Mouse (Mus musculus) hindbrain, embryonic 15.5 days (tissue): ENCODE measurements around the gene Pdgfa. TPM values are rescaled to one million over a fixed set of nuclear protein-coding genes. Genes with fewer than 3 reads are reported as not detected.

ENCODE experiments used
- ATAC-seq: fragments of 200-750 bp; cut with Nextera tagmentation; 2 replicates; pipeline ENCODE4 v1.8.0; 2017; ENCODE audit warnings: low read depth, moderate number of reproducible peaks, moderate TSS enrichment; ENCODE audit not compliant: low FRiP score
- H3K27ac ChIP-seq: fragments of 300-500 bp; sonication (generic); replicated peaks from 2 replicates; pipeline ENCODE4 v1.5.1; 2015; ENCODE audit warnings: mild to moderate bottlenecking, inconsistent platforms
- H3K27me3 ChIP-seq: fragments of 300-500 bp; sonication (generic); 2 replicates; pipeline ENCODE4 v1.6.1; 2015; ENCODE audit warnings: control low read depth, inconsistent platforms
- H3K36me3 ChIP-seq: fragments of 300-500 bp; sonication (generic); 2 replicates; pipeline ENCODE4 v1.6.1; 2015; ENCODE audit warnings: control low read depth, inconsistent platforms
- H3K4me1 ChIP-seq: fragments of 300-500 bp; sonication (generic); replicated peaks from 2 replicates; pipeline ENCODE4 v1.6.1; 2015; ENCODE audit warnings: control low read depth, inconsistent platforms
- H3K4me2 ChIP-seq: fragments of 300-500 bp; sonication (generic); 2 replicates; pipeline ENCODE4 v1.6.1; 2015; ENCODE audit warnings: moderate library complexity, mild to moderate bottlenecking, inconsistent platforms
- H3K4me3 ChIP-seq: fragments of 300-500 bp; sonication (generic); 2 replicates; pipeline ENCODE4 v1.5.1; 2015; ENCODE audit warnings: mild to moderate bottlenecking, inconsistent platforms
- H3K9ac ChIP-seq: fragments of 300-500 bp; sonication (generic); 2 replicates; pipeline ENCODE4 v1.6.1; 2015; ENCODE audit warnings: inconsistent platforms
- H3K9me3 ChIP-seq: fragments of 300-500 bp; sonication (generic); 2 replicates; pipeline ENCODE4 v1.6.1; 2016; ENCODE audit warnings: control low read depth, inconsistent platforms
- WGBS: fragments of 180-500 bp; shearing (Covaris S2); methylation state at CpG from one replicate; pipeline ENCODE4 v1.1.7; 2015; 5-methylcytosine and 5-hydroxymethylcytosine counted together
- polyA plus RNA-seq: library from polyadenylated mRNA; unstranded; fragments of >200 nt; fragmentation: Nextera tagmentation; extraction: Ambion mirVana; gene quantifications from 2 replicates; pipeline ENCODE4 v1.2.1, GENCODE M21; 2015

Pdgfa gene
- polyA plus RNA-seq, 1 experiment from 2014 or later: 23.5 TPM

DNA sequence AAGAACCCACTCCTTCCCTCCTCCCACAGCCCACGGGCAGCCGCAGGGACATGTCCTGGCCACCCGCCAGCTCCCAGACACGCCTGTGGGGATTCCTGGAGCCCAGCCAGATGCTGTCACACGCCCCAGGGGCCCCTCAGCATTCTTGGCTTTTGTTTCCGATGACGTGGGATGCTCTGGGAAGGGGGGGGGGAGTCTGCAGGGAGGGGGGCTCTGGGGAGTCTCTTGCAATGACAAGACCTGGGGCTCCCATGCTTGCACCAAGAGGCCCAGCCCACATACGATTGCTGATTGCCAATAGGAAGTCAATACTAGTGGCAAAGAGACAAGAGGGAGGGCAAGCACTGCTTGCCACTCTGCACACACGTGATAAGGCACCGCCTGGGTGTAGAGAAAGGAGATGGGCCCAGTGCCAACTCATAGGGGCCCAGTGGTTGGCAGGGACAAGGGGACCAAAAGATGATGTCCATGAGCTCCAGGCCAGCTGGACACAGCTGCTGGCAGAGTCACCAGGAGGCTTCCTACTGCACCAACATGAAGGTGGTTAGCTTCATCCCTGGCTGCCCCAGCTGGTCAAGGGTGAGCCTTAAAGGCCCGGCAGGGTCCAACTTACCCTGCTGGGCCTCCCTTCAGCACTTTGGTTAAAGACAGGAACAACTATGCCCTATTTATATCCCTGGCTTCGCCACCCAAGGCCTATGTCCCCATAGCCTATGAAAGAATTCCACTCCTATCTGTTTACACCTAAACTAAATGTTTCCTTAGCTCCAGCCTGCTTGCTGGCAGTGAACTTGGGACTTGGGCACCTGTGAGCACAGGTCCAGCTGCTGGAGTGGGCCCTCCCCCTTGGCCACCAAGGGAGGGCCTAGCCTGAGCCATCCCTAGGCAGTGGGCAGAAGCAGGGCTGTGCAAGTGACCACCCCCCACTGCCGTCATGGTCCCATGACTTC, 48.9 kb downstream of the Pdgfa start:
- ATAC-seq: peak; percentile 69
- WGBS: 21% methylated on average over 13 of the region's 13 CpGs
- H3K27me3 ChIP-seq: no peaks in the 10 kb centered on the region
- H3K27ac ChIP-seq: no peak overlapping the region
- H3K36me3 ChIP-seq: no peaks in the 10 kb centered on the region
- H3K9me3 ChIP-seq: no peaks in the 10 kb centered on the region
- H3K4me3 ChIP-seq: no peak overlapping the region
- peaks cover 16% of the 10 kb centered on the region for H3K4me1 ChIP-seq
- H3K9ac ChIP-seq: no peak overlapping the region
- no peak overlapping the region for H3K4me2 ChIP-seq

DNA sequence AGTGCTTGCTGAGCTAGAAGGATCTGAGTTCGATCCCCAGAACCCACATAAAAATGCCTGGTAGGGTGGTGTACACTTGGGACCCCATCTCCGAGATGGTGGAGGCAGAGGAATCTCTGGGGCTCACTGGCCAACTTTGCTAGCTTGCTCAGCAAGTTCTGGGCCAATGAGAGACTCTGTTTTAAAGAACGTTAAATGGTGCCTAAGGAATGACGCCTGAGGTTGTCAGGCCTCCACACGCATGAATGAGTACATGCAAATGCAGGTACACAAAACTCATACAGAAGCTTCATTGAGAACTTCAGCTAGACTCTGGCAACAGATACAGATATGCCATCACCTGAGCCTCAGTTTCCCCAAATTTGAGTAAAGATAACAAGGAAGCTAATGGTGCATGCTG, 49.7 kb downstream of the Pdgfa start:
- no peaks in the 10 kb centered on the region for H3K36me3 ChIP-seq
- H3K9ac ChIP-seq: no peak overlapping the region
- no peaks in the 10 kb centered on the region for H3K27me3 ChIP-seq
- H3K27ac ChIP-seq: no peak overlapping the region
- no peak overlapping the region for H3K4me2 ChIP-seq
- no peaks in the 10 kb centered on the region for H3K9me3 ChIP-seq
- WGBS: 52% methylated on average over 5 of the region's 5 CpGs
- no peak for ATAC-seq
- no peak overlapping the region for H3K4me3 ChIP-seq
- H3K4me1 ChIP-seq: peaks cover 16% of the 10 kb centered on the region

DNA sequence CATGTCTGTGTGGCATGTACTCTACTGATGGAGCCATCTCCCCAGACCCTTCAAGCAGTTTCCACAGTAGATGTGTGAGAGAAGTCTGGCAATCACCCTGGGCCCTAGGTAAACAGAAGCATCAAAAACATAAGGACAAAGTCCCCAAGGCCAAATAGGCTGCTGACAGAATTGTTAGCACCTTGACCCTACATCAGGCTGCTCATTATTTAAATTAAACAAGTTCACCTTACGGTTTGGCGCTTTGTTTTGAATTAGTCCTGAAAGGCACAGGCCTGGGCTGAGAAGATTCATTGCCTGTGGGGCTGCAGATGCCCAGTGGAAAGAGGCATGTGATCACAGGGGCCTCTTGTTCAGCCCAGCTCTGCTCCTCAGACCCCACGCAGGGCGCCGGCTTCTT, 50.2 kb downstream of the Pdgfa start:
- ATAC-seq: no peak
- Histone ChIP-seq H3K36me3 (no peaks in the 10 kb centered on the region), H3K4me1 (peaks cover 16% of the 10 kb centered on the region), H3K27me3 (no peaks in the 10 kb centered on the region), H3K27ac (no peak overlapping the region), H3K4me3 (no peak overlapping the region), H3K9ac (no peak overlapping the region), H3K4me2 (no peak overlapping the region), H3K9me3 (no peaks in the 10 kb centered on the region)
- WGBS: 70% methylated on average over 5 of the region's 5 CpGs

DNA sequence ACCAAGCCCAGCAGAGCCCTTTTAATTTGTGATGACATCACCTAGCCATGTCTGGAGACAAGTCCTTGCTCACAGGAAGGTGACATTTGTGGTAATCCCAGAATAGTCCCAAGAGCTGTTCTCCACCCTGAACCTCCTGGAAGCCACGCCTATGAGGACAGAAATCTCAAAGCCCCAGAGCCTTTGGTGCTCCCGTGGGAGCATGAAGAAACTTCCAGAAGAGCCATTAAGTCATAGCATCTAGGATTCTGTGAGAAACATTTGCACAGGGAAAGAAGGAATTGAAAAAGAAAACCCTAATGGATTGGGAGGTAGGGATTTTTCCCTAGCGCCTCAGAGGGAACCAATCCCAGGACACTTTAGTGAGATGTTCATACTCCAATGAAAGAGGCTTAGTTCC, 52.2 kb downstream of the Pdgfa start:
- WGBS: 92% methylated on average over 3 of the region's 3 CpGs

DNA sequence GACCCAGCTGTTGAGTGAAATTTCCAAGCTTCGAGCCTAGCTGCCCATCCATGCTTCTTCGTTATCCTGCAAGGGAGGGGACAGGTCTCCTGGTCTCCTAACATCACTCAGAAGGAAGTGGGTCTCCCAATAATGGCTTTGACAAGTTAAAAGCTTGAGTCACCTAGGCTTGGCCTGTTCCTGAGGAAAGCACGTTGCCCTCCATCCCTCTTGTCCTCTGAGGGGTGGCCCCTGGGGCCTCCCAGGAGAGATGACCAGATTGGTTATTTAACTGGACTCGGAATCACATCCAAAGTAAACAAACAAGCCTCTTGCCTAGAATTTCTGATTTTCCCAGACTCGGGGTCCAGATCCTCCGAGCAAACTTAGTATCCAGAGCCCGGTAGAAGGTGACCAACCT, 52.6 kb downstream of the Pdgfa start:
- 88% methylated on average over 7 of the region's 7 CpGs for WGBS
- no peak overlapping the region for H3K4me3 ChIP-seq
- H3K9me3 ChIP-seq: no peaks in the 10 kb centered on the region
- H3K36me3 ChIP-seq: no peaks in the 10 kb centered on the region
- no peak for ATAC-seq
- peaks cover 16% of the 10 kb centered on the region for H3K4me1 ChIP-seq
- no peak overlapping the region for H3K4me2 ChIP-seq
- H3K27ac ChIP-seq: no peak overlapping the region
- no peak overlapping the region for H3K9ac ChIP-seq
- H3K27me3 ChIP-seq: no peaks in the 10 kb centered on the region

More for the DNA sequence above, 52.2 kb downstream of the Pdgfa start:
- no peak for ATAC-seq
- Histone ChIP-seq H3K27me3 (no peaks in the 10 kb centered on the region), H3K27ac (no peak overlapping the region), H3K9me3 (no peaks in the 10 kb centered on the region), H3K36me3 (no peaks in the 10 kb centered on the region), H3K4me3 (no peak overlapping the region), H3K9ac (no peak overlapping the region), H3K4me1 (peaks cover 16% of the 10 kb centered on the region), H3K4me2 (no peak overlapping the region)

DNA sequence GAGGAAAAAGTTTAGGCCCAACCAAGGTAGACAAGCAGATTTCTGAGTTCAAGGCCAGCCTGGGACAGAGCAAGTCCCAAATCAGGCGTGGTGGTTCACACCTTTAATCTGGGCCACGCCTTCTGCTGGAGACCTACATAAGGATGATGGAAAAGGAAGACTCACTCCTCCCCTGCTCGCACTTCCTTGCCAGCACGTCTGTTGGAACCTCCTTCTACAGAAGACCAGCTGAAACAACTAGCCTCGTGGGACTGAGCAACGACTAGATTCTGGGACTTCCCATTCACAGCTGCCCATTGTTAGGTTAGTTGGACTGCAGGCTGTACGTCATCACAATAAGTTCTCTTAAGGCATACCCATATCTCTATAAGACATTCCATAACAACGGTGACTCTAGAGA, 55.3 kb downstream of the Pdgfa start:
- 78% methylated on average over 8 of the region's 8 CpGs for WGBS
- no peak overlapping the region for H3K9ac ChIP-seq
- no peak overlapping the region for H3K4me3 ChIP-seq
- H3K27ac ChIP-seq: no peak overlapping the region
- H3K4me1 ChIP-seq: no peaks in the 10 kb centered on the region
- H3K36me3 ChIP-seq: no peaks in the 10 kb centered on the region
- no peak for ATAC-seq
- no peaks in the 10 kb centered on the region for H3K9me3 ChIP-seq
- no peak overlapping the region for H3K4me2 ChIP-seq
- H3K27me3 ChIP-seq: no peaks in the 10 kb centered on the region

DNA sequence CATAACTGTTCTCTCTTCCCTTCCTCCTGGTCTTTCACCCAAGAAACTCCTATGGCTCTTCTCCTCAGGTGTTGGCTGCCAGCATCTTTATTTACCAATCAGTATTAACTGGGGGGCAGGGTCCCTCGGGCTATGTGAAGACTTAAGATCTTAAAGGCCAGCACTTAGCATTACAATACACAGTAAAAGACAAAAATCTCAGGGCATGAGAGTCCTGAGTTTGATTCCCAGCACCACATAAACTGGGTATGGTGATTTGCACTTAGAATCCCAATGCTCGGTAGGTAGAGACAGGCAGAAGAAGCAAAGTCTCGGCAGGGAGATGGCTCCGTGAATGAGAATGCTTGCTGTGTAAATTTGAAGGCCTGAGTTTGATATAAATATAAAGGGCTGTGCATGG, 56.6 kb downstream of the Pdgfa start:
- no peaks in the 10 kb centered on the region for H3K9me3 ChIP-seq
- no peak overlapping the region for H3K4me3 ChIP-seq
- H3K27ac ChIP-seq: no peak overlapping the region
- ATAC-seq: no peak
- no peaks in the 10 kb centered on the region for H3K36me3 ChIP-seq
- no peak overlapping the region for H3K9ac ChIP-seq
- H3K4me2 ChIP-seq: no peak overlapping the region
- 84% methylated on average over 4 of the region's 4 CpGs for WGBS
- H3K4me1 ChIP-seq: no peaks in the 10 kb centered on the region
- no peaks in the 10 kb centered on the region for H3K27me3 ChIP-seq

DNA sequence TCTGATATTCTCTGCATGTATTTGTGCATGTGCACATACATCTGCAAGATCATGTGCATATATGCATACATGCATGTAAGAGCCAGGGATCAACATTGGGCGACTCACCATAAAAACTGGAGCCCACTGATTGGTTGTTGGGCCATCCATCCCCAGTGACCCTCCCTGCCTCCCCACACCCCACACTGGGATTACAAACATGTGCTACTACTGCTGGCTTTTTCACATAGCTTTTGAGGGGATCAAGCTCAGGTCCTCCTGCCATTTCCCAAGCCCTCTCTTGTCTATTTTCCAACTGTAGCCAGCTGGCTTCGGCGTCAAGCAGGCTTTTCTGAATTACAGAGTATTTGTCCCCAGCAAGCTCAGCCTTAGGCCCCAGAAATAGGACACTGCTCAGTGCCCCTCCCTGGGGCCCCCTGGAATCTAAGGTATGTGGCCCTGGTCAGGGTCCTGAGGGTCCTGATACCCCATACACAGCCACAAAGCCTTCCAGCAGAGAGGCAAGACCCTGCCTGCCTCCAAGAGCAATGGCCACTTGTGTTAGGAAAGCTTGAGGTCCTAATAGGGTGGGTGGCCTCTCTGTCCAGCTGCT, 58.5 kb downstream of the Pdgfa start:
- Histone ChIP-seq H3K4me2 (no peak overlapping the region), H3K9me3 (no peaks in the 10 kb centered on the region), H3K4me1 (peaks cover 6% of the 10 kb centered on the region), H3K27me3 (no peaks in the 10 kb centered on the region), H3K36me3 (no peaks in the 10 kb centered on the region), H3K4me3 (no peak overlapping the region), H3K9ac (no peak overlapping the region), H3K27ac (no peak overlapping the region)
- 75% methylated on average over 3 of the region's 3 CpGs for WGBS
- ATAC-seq: no peak

DNA sequence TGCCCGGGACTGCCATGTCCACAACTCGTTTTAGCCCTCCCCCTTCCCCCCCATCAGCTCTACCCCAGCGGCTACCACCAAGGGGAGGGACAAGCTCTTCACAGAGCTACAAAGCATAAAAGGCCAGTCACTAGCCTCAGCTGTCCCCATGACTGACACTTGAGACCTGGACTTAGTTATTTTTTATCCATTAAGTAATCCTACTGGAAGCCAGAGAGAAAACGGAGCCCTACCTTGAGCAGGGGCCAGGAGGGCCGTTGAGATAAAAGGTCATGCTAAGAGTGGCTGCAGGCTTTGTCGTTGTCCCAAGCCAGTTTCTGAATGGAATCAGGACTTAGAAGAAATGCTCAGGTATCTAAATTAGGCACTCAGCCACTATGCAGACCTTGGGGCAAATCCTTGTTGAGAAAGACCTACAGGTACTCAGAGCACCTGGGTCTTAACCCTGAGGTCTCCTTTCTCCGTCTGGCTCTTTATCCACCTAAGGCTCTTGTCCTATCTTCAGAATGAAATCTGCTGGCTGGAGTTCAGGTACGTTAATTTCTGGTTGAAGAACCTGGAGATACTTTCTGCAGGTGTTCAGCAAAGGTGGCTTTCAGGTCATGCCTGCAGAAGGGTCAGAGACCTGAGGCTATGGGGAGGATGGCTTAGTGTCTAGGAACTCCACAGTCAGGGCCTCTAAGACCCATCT, 60.6 kb downstream of the Pdgfa start:
- no peak overlapping the region for H3K9ac ChIP-seq
- H3K4me2 ChIP-seq: no peak overlapping the region
- WGBS: 87% methylated on average over 8 of the region's 8 CpGs
- H3K9me3 ChIP-seq: no peaks in the 10 kb centered on the region
- H3K36me3 ChIP-seq: no peaks in the 10 kb centered on the region
- H3K27me3 ChIP-seq: no peaks in the 10 kb centered on the region
- no peak for ATAC-seq
- H3K4me1 ChIP-seq: peaks cover 20% of the 10 kb centered on the region
- no peak overlapping the region for H3K27ac ChIP-seq
- H3K4me3 ChIP-seq: no peak overlapping the region

DNA sequence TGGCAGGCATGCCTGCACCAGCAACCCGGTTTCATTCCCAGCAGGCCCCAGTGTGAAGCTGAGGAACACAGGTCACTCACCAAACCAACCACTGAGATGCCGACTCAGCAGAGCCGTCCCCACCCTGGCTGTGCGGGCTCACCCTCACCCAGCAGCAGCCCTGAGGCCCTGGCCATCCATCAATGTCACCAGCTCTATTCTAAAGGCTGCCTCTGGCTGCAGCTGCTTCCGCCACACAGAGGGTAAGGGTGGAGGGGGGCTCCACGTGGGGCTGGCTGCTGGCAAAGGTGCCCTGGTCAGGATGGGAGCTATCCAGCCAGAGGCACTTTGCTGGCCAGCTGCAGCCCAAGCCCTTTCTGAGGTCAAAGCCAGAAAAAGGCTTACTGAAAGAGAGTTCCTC, 62.6 kb downstream of the Pdgfa start:
- Histone ChIP-seq H3K36me3 (no peaks in the 10 kb centered on the region), H3K4me3 (no peak overlapping the region), H3K27me3 (no peaks in the 10 kb centered on the region), H3K4me1 (peaks cover 23% of the 10 kb centered on the region), H3K27ac (no peak overlapping the region), H3K9ac (no peak overlapping the region), H3K9me3 (no peaks in the 10 kb centered on the region), H3K4me2 (no peak overlapping the region)
- WGBS: 15% methylated on average over 6 of the region's 6 CpGs
- ATAC-seq: peak; percentile 81; the same call in 1 of the 2 replicates

DNA sequence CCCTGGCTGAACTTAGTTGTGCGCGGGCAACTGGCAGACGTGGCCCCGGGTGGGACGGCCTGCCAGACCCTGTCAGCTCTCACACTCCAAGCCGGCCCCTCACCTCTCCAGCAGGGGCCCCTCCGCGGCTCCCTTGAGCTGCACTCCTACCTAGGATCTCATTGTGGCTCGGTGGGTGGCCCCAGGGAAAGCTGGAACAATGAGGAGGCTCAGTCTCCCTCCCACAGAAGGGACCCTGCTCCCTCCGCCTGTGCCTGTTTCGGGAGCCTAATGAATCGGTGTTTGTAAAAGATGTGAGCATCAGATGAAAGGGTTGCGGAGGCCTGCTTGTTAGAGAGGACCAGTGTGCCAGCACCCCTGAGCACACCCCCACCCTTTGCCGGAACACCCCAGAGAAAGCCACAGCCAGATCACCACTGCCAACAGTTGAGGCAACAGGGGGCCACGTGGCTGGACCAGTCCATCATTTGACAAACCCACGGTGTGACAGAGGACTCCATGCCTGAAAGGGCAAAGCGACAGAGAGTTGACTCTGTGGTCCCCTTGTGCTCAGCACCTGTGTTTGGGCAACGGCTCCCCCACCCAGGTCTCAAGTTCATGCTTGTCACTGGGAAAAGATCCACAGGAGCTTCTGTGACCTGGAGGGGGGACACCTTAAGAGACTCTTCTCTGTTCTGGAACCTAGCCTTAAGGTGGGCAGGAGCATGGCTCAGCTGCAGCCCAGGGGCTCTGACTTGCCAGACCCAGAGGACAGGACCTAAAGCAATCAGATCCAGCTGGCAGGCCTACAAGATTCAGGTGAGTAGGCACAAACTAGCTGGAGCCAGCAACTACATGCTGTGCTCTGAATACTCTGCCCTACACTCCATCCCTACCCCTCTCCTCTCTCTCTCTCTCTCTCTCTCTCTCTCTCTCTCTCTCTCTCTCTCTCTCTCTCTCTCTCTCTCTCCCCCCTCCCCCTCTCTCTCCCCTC, 64.4 kb downstream of the Pdgfa start:
- no peak overlapping the region for H3K9ac ChIP-seq
- H3K4me3 ChIP-seq: no peak overlapping the region
- H3K4me2 ChIP-seq: no peak overlapping the region
- no peaks in the 10 kb centered on the region for H3K9me3 ChIP-seq
- H3K27ac ChIP-seq: no peak overlapping the region
- no peaks in the 10 kb centered on the region for H3K27me3 ChIP-seq
- H3K36me3 ChIP-seq: no peaks in the 10 kb centered on the region
- WGBS: 9% methylated on average over 18 of the region's 18 CpGs
- no peak for ATAC-seq
- peaks cover 23% of the 10 kb centered on the region for H3K4me1 ChIP-seq
